Mouse (Mus musculus) cortical plate, adult 2 months (tissue): ENCODE data around the gene Shisal2a. TPM values are rescaled to one million over a fixed set of nuclear protein-coding genes. Genes with fewer than 3 reads are reported as not detected.

Source experiments
- H3K27ac ChIP-seq: fragments of 200-500 bp; 2 replicates; pipeline ENCODE4 v1.5.1; 2012; ENCODE audit warnings: low read length, control low read depth, inconsistent platforms; ENCODE audit not compliant: insufficient read depth
- H3K4me1 ChIP-seq: fragments of 200-500 bp; 2 replicates; pipeline ENCODE4 v1.6.1; 2011; ENCODE audit warnings: low read length; ENCODE audit not compliant: control insufficient read depth, insufficient read depth
- H3K4me3 ChIP-seq: fragments of 200-500 bp; 2 replicates; pipeline ENCODE4 v1.5.1; 2011; ENCODE audit warnings: mild to moderate bottlenecking, low read length, control low read depth; ENCODE audit not compliant: insufficient read depth
- CTCF ChIP-seq: fragments of 200-500 bp; IDR thresholded peaks from 2 replicates; pipeline ENCODE4 v1.5.1; 2011; ENCODE audit warnings: mild to moderate bottlenecking, control low read depth, low read length; ENCODE audit not compliant: insufficient read depth; ENCODE audit errors: extremely low read depth
- POLR2A ChIP-seq: fragments of 200-500 bp; IDR thresholded peaks from 2 replicates; pipeline ENCODE4 v1.6.1; 2011; ENCODE audit warnings: mild to moderate bottlenecking, low read length, control low read depth; ENCODE audit not compliant: insufficient read depth; ENCODE audit errors: extremely low read depth
- polyA plus RNA-seq: library from polyadenylated mRNA; depleted of rRNA; stranded (reverse); fragments of >200 nt; gene quantifications from 2 replicates; pipeline ENCODE4 v1.2.3, GENCODE M21; 2012; rRNA removed

Gene Shisal2a
- polyA plus RNA-seq, 1 experiment = 0.29 TPM

DNA sequence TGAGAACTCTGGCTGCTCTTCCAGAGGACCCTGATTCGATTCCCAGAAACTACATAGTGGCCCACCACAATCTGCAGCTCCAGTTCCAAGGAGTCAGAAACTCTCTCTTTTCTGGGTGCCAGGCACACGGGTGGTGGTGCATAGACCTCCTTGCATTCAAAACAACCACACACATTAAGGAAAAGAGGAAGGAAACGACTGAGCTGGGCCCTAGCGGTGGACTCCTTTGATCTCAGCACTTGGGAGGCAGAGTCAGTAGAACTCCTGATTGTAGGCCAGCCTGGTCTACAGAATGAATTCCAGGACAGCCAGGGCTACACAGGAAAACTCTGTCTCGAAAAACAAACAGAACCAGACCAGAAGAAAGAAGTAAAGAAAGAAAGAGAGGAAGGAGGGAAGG lies 59.6 kb downstream of the Shisal2a start:
- Histone ChIP-seq H3K4me1 (no peaks in the 10 kb centered on the region), H3K27ac (no peak overlapping the region), H3K4me3 (no peak overlapping the region)
- TF ChIP-seq CTCF (no peak), POLR2A (no peak)

DNA sequence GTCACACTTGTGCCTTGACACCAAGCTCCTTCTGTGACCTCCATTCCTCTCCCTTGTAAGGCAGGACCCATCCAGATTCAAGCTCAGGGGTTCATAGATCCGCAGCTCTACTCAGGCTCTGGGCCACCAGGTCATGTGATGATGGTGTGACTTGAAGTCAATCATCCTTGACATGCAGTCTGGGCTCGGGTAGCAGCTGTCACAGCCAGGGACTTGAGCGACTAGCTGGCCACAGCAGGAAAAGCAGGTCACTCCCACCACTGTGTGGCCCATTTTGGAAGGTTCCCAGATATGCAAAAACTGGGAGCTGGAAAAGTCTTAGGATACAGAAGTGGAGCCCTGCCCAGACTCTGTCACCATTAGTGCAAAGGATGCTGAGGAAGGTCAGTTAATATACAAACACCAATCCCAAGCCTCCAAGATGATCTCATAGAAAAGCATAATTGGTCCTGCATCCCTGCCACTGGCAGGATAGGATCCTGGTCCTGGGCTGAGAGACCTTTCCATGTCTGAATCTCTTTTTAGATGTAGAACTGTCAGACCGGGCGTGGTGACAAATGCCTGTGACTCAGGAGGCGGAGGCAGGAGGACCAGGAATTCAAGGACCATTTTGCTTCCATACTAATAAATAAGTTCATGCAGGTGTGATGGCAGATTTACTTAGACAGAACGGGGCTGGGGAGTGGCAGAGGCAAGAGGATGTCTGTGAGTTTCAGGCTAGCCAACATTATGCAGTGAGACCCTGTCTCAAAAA lies 62.3 kb downstream of the Shisal2a start:
- TF ChIP-seq POLR2A (no peak), CTCF (no peak)
- H3K4me3 ChIP-seq = no peak overlapping the region
- no peaks in the 10 kb centered on the region for H3K4me1 ChIP-seq
- no peak overlapping the region for H3K27ac ChIP-seq

DNA sequence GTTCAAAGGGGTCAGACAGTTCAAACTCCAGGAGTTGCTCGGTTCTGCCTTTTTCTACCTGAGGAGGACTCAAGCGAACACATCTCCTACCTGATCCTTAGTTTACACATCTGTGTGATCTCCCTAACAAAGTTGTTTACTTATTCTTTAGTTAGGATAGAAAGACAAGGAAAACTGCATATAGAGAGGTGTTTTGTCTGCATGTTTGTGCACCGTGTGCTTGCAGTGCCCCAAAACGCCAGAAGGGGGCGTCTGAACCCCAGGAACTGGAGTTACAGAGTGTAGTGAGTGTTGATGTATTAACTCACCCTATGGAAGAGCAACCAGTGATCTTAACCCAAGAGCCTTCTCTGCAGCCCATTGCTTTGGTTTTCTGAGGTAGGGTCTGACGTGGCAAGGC lies 63.4 kb downstream of the Shisal2a start:
- H3K4me1 ChIP-seq = no peaks in the 10 kb centered on the region
- TF ChIP-seq CTCF = no peak
- TF ChIP-seq POLR2A = no peak
- H3K27ac ChIP-seq = no peak overlapping the region
- H3K4me3 ChIP-seq = no peak overlapping the region

DNA sequence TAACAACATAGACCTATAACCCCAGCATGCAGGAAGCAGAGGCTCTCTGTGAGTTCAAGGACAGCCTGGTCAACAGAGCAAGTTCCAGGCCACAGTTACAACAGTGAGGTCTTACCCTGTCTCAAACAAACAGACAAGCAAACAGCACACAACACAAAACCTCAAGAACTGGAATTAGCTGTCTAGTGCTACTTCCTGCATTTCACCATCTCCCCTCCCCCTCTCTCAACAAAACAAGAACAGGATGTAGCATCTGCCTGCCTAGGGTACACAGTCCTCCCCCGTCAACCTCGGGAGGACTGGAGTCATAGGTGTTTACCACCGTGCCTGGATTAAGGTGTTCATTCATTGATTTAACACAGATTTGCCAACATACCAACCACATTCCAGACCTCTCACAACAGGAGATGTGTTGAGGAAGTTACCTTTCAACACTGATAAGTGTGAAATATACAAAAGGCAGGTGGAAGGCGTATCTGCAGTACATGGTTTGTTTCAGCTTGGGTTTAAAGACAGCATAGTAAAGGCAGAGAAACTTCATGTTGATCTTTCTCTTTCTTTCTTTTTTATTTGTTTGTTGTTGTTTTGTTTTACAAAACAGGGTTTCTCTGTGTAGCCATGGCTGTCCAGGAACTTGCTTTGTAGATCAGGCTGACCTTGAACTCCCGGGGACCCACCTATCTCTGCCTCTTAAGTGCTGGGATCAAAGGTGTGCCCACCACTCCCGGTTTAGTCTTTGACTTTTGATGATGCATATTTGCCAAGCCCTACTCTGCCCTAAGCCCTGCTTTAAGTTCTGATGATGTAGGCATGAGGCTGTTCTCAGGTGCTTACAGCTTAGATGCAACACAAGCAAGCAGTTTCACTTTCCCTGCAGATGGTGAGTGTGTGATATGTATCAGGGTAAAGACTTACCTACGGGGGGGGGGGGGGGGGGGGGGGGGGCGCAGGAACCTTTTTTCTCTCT lies 64.2 kb downstream of the Shisal2a start:
- no peaks in the 10 kb centered on the region for H3K4me1 ChIP-seq
- TF ChIP-seq POLR2A (no peak), CTCF (no peak)
- H3K27ac ChIP-seq = no peak overlapping the region
- no peak overlapping the region for H3K4me3 ChIP-seq

Other genes starting within 250 kb of the Shisal2a start
- gene Scp2, start 238.4 kb downstream of the Shisal2a start, polyA plus RNA-seq = 213 and 228 TPM in 2 replicates
- gene Echdc2, start 217.9 kb downstream of the Shisal2a start, polyA plus RNA-seq = 49.6 and 58.1 TPM in 2 replicates
- gene Zyg11a, start 165.3 kb downstream of the Shisal2a start, polyA plus RNA-seq = not detected in 2 replicates
- gene Zyg11b, start 82.3 kb downstream of the Shisal2a start, polyA plus RNA-seq = 47.2 and 47.5 TPM in 2 replicates
- gene Coa7, start 55.2 kb downstream of the Shisal2a start, polyA plus RNA-seq = 17.5 and 20.7 TPM in 2 replicates
- gene Gpx7, start 23.6 kb upstream of the Shisal2a start, polyA plus RNA-seq = 7.5 and 7.8 TPM in 2 replicates
- gene Tut4, start 76.1 kb upstream of the Shisal2a start, polyA plus RNA-seq = 62.3 and 65.6 TPM in 2 replicates
- 27.8 and 28.8 TPM in 2 replicates for gene Prpf38a, start 196.0 kb upstream of the Shisal2a start, polyA plus RNA-seq
- 0.15 and 0.21 TPM in 2 replicates for gene Orc1, start 196.1 kb upstream of the Shisal2a start, polyA plus RNA-seq
- gene Cc2d1b, start 236.6 kb upstream of the Shisal2a start, polyA plus RNA-seq = 41.8 and 48.0 TPM in 2 replicates